7 mouse cellular contexts compared by ENCODE assay signal in the genomic region with DNA sequence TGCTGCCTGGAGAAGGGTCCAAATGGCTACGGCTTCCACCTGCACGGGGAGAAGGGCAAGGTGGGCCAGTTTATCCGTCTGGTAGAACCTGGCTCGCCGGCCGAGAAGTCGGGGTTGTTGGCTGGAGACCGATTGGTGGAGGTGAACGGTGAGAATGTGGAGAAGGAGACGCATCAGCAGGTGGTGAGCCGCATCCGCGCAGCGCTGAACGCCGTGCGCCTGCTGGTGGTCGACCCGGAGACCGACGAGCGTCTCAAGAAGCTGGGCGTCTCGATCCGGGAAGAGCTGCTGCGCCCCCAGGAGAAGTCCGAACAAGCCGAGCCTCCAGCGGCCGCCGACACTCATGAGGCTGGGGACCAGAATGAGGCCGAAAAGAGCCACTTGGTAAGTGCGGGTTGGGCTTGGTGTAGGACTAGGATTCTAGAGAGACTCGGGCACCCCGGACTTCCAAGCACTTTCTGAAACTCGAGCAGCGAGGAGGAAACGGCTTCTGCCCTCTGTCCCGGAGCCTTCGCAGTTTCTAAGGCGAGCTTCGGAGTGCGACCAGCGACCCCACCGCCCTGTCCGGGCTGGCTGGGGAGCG. TPM values are rescaled to one million over a fixed set of nuclear protein-coding genes. Genes with fewer than 3 reads are reported as not detected.
DNase-seq lines count a peak whose midpoint lies in the region; ATAC-seq and TF ChIP-seq lines count a peak whose summit lies in the region.

No protein-coding gene starts in this region.

- peaks cover 16 to 52% of the 10 kb centered on the region in 2 experiments for H3K4me1 ChIP-seq in CH12.LX (ENCODE audit: control insufficient read depth in 1 of 2, insufficient read depth in 2 of 2)
- peaks cover 24% of the 10 kb centered on the region for H3K4me1 ChIP-seq in embryonic facial prominence, embryonic 12.5 days
- peaks cover 46% of the 10 kb centered on the region for H3K4me1 ChIP-seq in lung, embryonic 15.5 days

- DNase-seq in CH12.LX (ENCODE audit: extremely low read depth), result peak; percentile 64
- peak; percentile 79 for DNase-seq in induced T-regulatory cell, adult 2 months (ENCODE audit: low read depth)
- peak; percentile 57 to 61 for DNase-seq in spleen, postnatal 36 days (ENCODE audit: low spot score in 2 of 2)
- no peak for DNase-seq in left cerebral cortex, adult 18-20 months (ENCODE audit: low spot score in 2 of 2)

- H3K79me3 ChIP-seq in C2C12 (ENCODE audit: low read depth), result peaks cover 1% of the 10 kb centered on the region

- H3K4me3 ChIP-seq in C2C12 (ENCODE audit: insufficient read depth, poor library complexity, severe bottlenecking) (peak overlapping the region; percentile 57), CH12.LX (replicated peaks in 1 of 3; ENCODE audit: low read depth in 2 of 3, low read length in 2 of 3, poor library complexity in 1 of 3) (peak overlapping the region; percentile 69 to 98 (median 86))
- H3K4me3 ChIP-seq in embryonic facial prominence, embryonic 12.5 days, result peak overlapping the region; percentile 65
- H3K4me3 ChIP-seq in lung, embryonic 15.5 days, result peak overlapping the region; percentile 66

- TF ChIP-seq RAD21 in CH12.LX (IDR thresholded peaks at IDR 0.05; ENCODE audit: low read depth, low read length), result peak; percentile 7

- peak overlapping the region; percentile 46 for H3K9ac ChIP-seq in CH12.LX (ENCODE audit: insufficient read depth, low read depth)
- H3K9ac ChIP-seq in embryonic facial prominence, embryonic 12.5 days, result peak overlapping the region; percentile 56
- peak overlapping the region; percentile 43 for H3K9ac ChIP-seq in lung, embryonic 15.5 days

- no peak for ATAC-seq in embryonic facial prominence, embryonic 12.5 days (ENCODE audit: insufficient number of reproducible peaks, insufficient read depth, low FRiP score, low TSS enrichment)
- peak; percentile 9; the same call in 1 of the 2 replicates for ATAC-seq in lung, embryonic 15.5 days (ENCODE audit: borderline replicate concordance, extremely low read depth, low FRiP score, low TSS enrichment)

- H3K36me3 ChIP-seq in C2C12 (ENCODE audit: control insufficient read depth, insufficient read depth) (no peaks in the 10 kb centered on the region), CH12.LX (replicated peaks in 1 of 2; ENCODE audit: control insufficient read depth in 1 of 2, insufficient read depth in 1 of 2, low read length in 1 of 2) (peaks cover 3 to 33% of the 10 kb centered on the region in 2 experiments)
- H3K36me3 ChIP-seq in embryonic facial prominence, embryonic 12.5 days, result no peaks in the 10 kb centered on the region
- no peaks in the 10 kb centered on the region for H3K36me3 ChIP-seq in lung, embryonic 15.5 days

- no peak for TF ChIP-seq POLR2A in CH12.LX (IDR thresholded peaks at IDR 0.05; ENCODE audit: low read depth, low read length)

- H3K9me3 ChIP-seq in CH12.LX (replicated peaks; ENCODE audit: low read length), result peaks cover 8% of the 10 kb centered on the region
- no peaks in the 10 kb centered on the region for H3K9me3 ChIP-seq in embryonic facial prominence, embryonic 12.5 days
- H3K9me3 ChIP-seq in lung, embryonic 15.5 days, result no peaks in the 10 kb centered on the region

- no peak; the same call in 1 of the 2 replicates for TF ChIP-seq EP300 in CH12.LX (IDR thresholded peaks at IDR 0.05; ENCODE audit: low read length)

- under 1% methylated on average over 47 of the region's 47 CpGs for WGBS in embryonic facial prominence, embryonic 12.5 days
- WGBS in lung, embryonic 15.5 days, result under 1% methylated on average over 47 of the region's 47 CpGs

- peaks cover 10% of the 10 kb centered on the region for H3K79me2 ChIP-seq in C2C12 (ENCODE audit: control insufficient read depth, insufficient read depth)
- peaks cover 40% of the 10 kb centered on the region for H3K79me2 ChIP-seq in CH12.LX (replicated peaks; ENCODE audit: control insufficient read depth, extremely low read depth, insufficient read depth, poor library complexity, severe bottlenecking)

- peak overlapping the region; percentile 77 for H3K4me2 ChIP-seq in CH12.LX (ENCODE audit: insufficient read depth, low read depth, poor library complexity, severe bottlenecking)
- H3K4me2 ChIP-seq in embryonic facial prominence, embryonic 12.5 days (replicated peaks), result peak overlapping the region; percentile 90
- peak overlapping the region; percentile 83 for H3K4me2 ChIP-seq in lung, embryonic 15.5 days

- in situ Hi-C loops in CH12.LX (cut with MboI; ENCODE audit: low pct_ligation_motif_present, low pct_unique_long_range_greater_than_20kb, low sequenced_read_pairs), result loop anchor here (5.0 kb wide), 3 partner anchors 34 to 109 kb away; no protein-coding TSS in a partner anchor

- peak overlapping the region; percentile 1 for H3K27ac ChIP-seq in CH12.LX (ENCODE audit: insufficient read depth, low read depth)
- peak overlapping the region; percentile 25; the same call in 1 of the 2 replicates for H3K27ac ChIP-seq in embryonic facial prominence, embryonic 12.5 days
- H3K27ac ChIP-seq in lung, embryonic 15.5 days, result peak overlapping the region; percentile 45

- H3K27me3 ChIP-seq in C2C12 (ENCODE audit: control insufficient read depth, insufficient read depth, insufficient read length) (no peaks in the 10 kb centered on the region), CH12.LX (replicated peaks) (no peaks in the 10 kb centered on the region)
- peaks cover 44% of the 10 kb centered on the region for H3K27me3 ChIP-seq in embryonic facial prominence, embryonic 12.5 days
- H3K27me3 ChIP-seq in lung, embryonic 15.5 days, result peaks cover 25% of the 10 kb centered on the region; the same call in 1 of the 2 replicates

- TF ChIP-seq CTCF in C2C12 (IDR thresholded peaks at IDR 0.05; ENCODE audit: control insufficient read depth, insufficient read depth, insufficient read length), result no peak
- TF ChIP-seq CTCF in CH12.LX (conservative IDR thresholded peaks at IDR 0.05 in 1 of 2, IDR thresholded peaks at IDR 0.05 in 1 of 2; ENCODE audit: low read depth in 2 of 2, low read length in 2 of 2), result peak in 1 of 2 experiments; percentile 51; a peak in 2 of 4 replicates

- dilution Hi-C loops in CH12.LX (cut with MboI; ENCODE audit: extremely low pct_ligation_motif_present, extremely low pct_unique_long_range_greater_than_20kb, low sequenced_read_pairs), result no loop called here

- H3ac ChIP-seq in C2C12 (ENCODE audit: control insufficient read depth, insufficient read length, low read depth), result peak overlapping the region; percentile 61

TF ChIP-seq in C2C12, 6 proteins besides CTCF, POLR2A, EP300 and RAD21:
- TF ChIP-seq USF1 (IDR thresholded peaks at IDR 0.05; ENCODE audit: low read depth) (no peak), FOSL1 (IDR thresholded peaks at IDR 0.05; ENCODE audit: insufficient read depth, low read length, poor library complexity, severe bottlenecking) (no peak), MYOD1 (IDR thresholded peaks at IDR 0.05; ENCODE audit: control insufficient read depth, insufficient read length, low read depth) (no peak), MYOG (IDR thresholded peaks at IDR 0.05; ENCODE audit: control insufficient read depth, extremely low read depth, insufficient read length) (no peak)

TF ChIP-seq in CH12.LX, 34 proteins besides CTCF, POLR2A, EP300 and RAD21 (continues in another document):
- no peak; the same call in 1 of the 2 replicates for TF ChIP-seq BHLHE40 (IDR thresholded peaks at IDR 0.05; ENCODE audit: low read depth, low read length)
- no peak for TF ChIP-seq ELF1 (IDR thresholded peaks at IDR 0.05; ENCODE audit: low read depth, low read length)
- peak; percentile 72 for TF ChIP-seq CHD1 (IDR thresholded peaks at IDR 0.05; ENCODE audit: low read depth, low read length)
- TF ChIP-seq MXI1 (IDR thresholded peaks at IDR 0.05; ENCODE audit: low read depth, low read length), result no peak; the same call in 1 of the 2 replicates
- TF ChIP-seq ZKSCAN1 (IDR thresholded peaks at IDR 0.05; ENCODE audit: borderline replicate concordance, low read depth, low read length), result no peak
- TF ChIP-seq POLR2AphosphoS2 (IDR thresholded peaks at IDR 0.05; ENCODE audit: low read depth, low read length), result no peak
- no peak for TF ChIP-seq PAX5 (IDR thresholded peaks at IDR 0.05; ENCODE audit: low read length)
- no peak for TF ChIP-seq NRF1 (IDR thresholded peaks at IDR 0.05; ENCODE audit: low read depth, low read length)

RNA-seq across cellular contexts. Expression of a gene that starts 0.5 kb away (rescaled TPM):
- polyA plus RNA-seq in C2C12 (2012; fragmentation: generic; extraction: Trizol), result 19.1 TPM
- total RNA-seq in CH12.LX (2012; rRNA removed), result 69.0 and 70.1 TPM in 2 replicates
- 43.5 and 51.9 TPM in 2 replicates for total RNA-seq in CH12.LX (2014; rRNA removed)
- 63.7 and 64.6 TPM in 2 replicates for polyA plus RNA-seq in CH12.LX (2012; ENCODE audit: insufficient read length, low read depth)
- 34.6 and 35.4 TPM in 2 replicates for polyA plus RNA-seq in embryonic facial prominence, embryonic 12.5 days (2016; fragmentation: Nextera tagmentation; extraction: Ambion mirVana)
- 55.0 and 58.2 TPM in 2 replicates for polyA plus RNA-seq in lung, embryonic 15.5 days (2015; fragmentation: Nextera tagmentation; extraction: Ambion mirVana)
- total RNA-seq in left cerebral cortex, adult 18-20 months (2021), result 10 to 100 TPM; 60.9 to 68.1 TPM

RNA-seq across cellular contexts. Expression of a gene that starts 23.6 kb away (rescaled TPM):
- 6.6 TPM for polyA plus RNA-seq in C2C12 (2012; fragmentation: generic; extraction: Trizol)
- total RNA-seq in CH12.LX (2012; rRNA removed), result 15.7 and 16.1 TPM in 2 replicates
- total RNA-seq in CH12.LX (2014; rRNA removed), result 1.6 and 3.5 TPM in 2 replicates
- 10.3 and 10.8 TPM in 2 replicates for polyA plus RNA-seq in CH12.LX (2012; ENCODE audit: insufficient read length, low read depth)
- 10.1 and 13.4 TPM in 2 replicates for polyA plus RNA-seq in embryonic facial prominence, embryonic 12.5 days (2016; fragmentation: Nextera tagmentation; extraction: Ambion mirVana)
- polyA plus RNA-seq in lung, embryonic 15.5 days (2015; fragmentation: Nextera tagmentation; extraction: Ambion mirVana), result 10.5 and 12.3 TPM in 2 replicates
- total RNA-seq in left cerebral cortex, adult 18-20 months (2021), result 10 to 100 TPM; 14.9 to 16.2 TPM

RNA-seq across cellular contexts. Expression of a gene that starts 24.0 kb away (rescaled TPM):
- polyA plus RNA-seq in C2C12 (2012; fragmentation: generic; extraction: Trizol) (9.1 TPM), CH12.LX (2012; ENCODE audit: insufficient read length, low read depth) (24.1 and 34.0 TPM in 2 replicates)
- total RNA-seq in CH12.LX (2012; rRNA removed) (51.7 and 74.0 TPM in 2 replicates), CH12.LX (2014; rRNA removed) (20.7 and 30.6 TPM in 2 replicates)
- polyA plus RNA-seq in embryonic facial prominence, embryonic 12.5 days (2016; fragmentation: Nextera tagmentation; extraction: Ambion mirVana), result 21.8 and 23.7 TPM in 2 replicates
- 22.0 and 23.8 TPM in 2 replicates for polyA plus RNA-seq in lung, embryonic 15.5 days (2015; fragmentation: Nextera tagmentation; extraction: Ambion mirVana)
- 10 to 100 TPM; 24.3 to 30.5 TPM for total RNA-seq in left cerebral cortex, adult 18-20 months (2021)

RNA-seq across cellular contexts. Expression of a gene that starts 29.9 kb away (rescaled TPM):
- polyA plus RNA-seq in C2C12 (2012; fragmentation: generic; extraction: Trizol) (not detected), CH12.LX (2012; ENCODE audit: insufficient read length, low read depth) (36.9 and 38.9 TPM in 2 replicates)
- total RNA-seq in CH12.LX (2012; rRNA removed) (35.3 and 36.1 TPM in 2 replicates), CH12.LX (2014; rRNA removed) (13.5 and 15.5 TPM in 2 replicates)
- polyA plus RNA-seq in embryonic facial prominence, embryonic 12.5 days (2016; fragmentation: Nextera tagmentation; extraction: Ambion mirVana), result 0.28 TPM in 1 of 2 replicates, not detected in the other
- 1.3 and 1.8 TPM in 2 replicates for polyA plus RNA-seq in lung, embryonic 15.5 days (2015; fragmentation: Nextera tagmentation; extraction: Ambion mirVana)
- total RNA-seq in left cerebral cortex, adult 18-20 months (2021), result under 1 TPM; 0.30 to 0.42 TPM

Comparison
In these comparisons a context has a peak if more than half of its experiments do, and no peak if none do; other contexts are left out.
1. DNase-seq: peak in CH12.LX (single experiment), induced T-regulatory cell, adult 2 months (single experiment) and spleen, postnatal 36 days (2 of 2); none in left cerebral cortex, adult 18-20 months (0 of 2).
2. Peak in every context shown above with its lines, with median percentiles within 50 percentile points of each other: H3K4me3 ChIP-seq, H3K27ac ChIP-seq, H3K4me2 ChIP-seq and H3K9ac ChIP-seq.